In the genomic region with DNA sequence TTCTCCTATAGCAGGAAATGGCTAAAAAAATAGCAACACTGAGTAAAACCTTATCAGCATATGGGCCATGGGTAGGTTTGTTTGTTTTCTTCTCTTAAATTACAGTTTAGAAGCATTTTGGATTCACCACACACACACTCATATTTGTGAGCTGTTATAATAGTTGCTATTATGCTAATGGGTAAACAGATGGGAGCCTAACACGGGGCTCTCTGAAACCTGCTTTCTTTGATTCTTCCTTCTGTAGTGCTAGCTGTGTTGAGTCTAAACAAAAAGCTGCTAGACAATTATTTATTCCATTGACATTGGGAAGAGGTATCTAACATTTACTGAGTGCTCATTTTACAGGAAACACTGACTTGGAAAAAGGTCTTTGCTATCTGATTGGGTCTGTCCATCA, we compare ENCODE assay signal across 22 mouse cellular contexts.
"Had no signal": no experiment of that assay in that cellular context is flagged by ENCODE, and none has a peak within 500 bp of the region (broad histone marks: within the 10 kb centered on the region; RNA-seq: fewer than 3 reads in every experiment).

No protein-coding gene starts in this region.

- H3K4me2 ChIP-seq: limb, embryonic 12.5 days; limb, embryonic 15.5 days; liver, embryonic 11.5 days; lung, embryonic 14.5 days; midbrain, embryonic 12.5 days; neural tube, embryonic 13.5 days; stomach, embryonic 15.5 days had no signal

- H3K36me3 ChIP-seq: limb, embryonic 12.5 days; limb, embryonic 15.5 days; midbrain, embryonic 12.5 days; neural tube, embryonic 13.5 days; stomach, embryonic 15.5 days had no signal

- H3K4me1 ChIP-seq: limb, embryonic 12.5 days; limb, embryonic 15.5 days; neural tube, embryonic 13.5 days; stomach, embryonic 15.5 days had no signal

- H3K4me3 ChIP-seq: limb, embryonic 12.5 days; limb, embryonic 15.5 days; midbrain, embryonic 12.5 days; myocyte; neural tube, embryonic 13.5 days; stomach, embryonic 15.5 days had no signal

- H3K9ac ChIP-seq: limb, embryonic 12.5 days; limb, embryonic 15.5 days; liver, embryonic 14.5 days; liver, postnatal 0 days; lung, embryonic 14.5 days; midbrain, embryonic 12.5 days; neural tube, embryonic 13.5 days; stomach, embryonic 15.5 days had no signal

- DNase-seq: kidney, adult 18-20 months; kidney, adult 9 months; kidney, postnatal 14 days; kidney, postnatal 4 days; left cerebral cortex, postnatal 4 days; liver, postnatal 0 days; lung, embryonic 14.5 days; right cerebral cortex, adult 18-20 months; right cerebral cortex, postnatal 14 days; right cerebral cortex, postnatal 4 days; spleen, adult 18-20 months; thymus, postnatal 25 days had no signal

- H3K27me3 ChIP-seq: limb, embryonic 12.5 days; limb, embryonic 15.5 days; midbrain, embryonic 12.5 days; neural tube, embryonic 13.5 days; stomach, embryonic 15.5 days had no signal

- H3K9me3 ChIP-seq: limb, embryonic 15.5 days; stomach, embryonic 15.5 days had no signal

- ATAC-seq: liver, postnatal 0 days; lung, postnatal 0 days had no signal

- H3K27ac ChIP-seq: limb, embryonic 12.5 days; limb, embryonic 15.5 days; liver, embryonic 14.5 days; macrophage; midbrain, embryonic 12.5 days; neural tube, embryonic 13.5 days; stomach, embryonic 15.5 days had no signal
